Mouse (Mus musculus) ovary, adult 18-20 months (tissue): Measurements from ENCODE around the gene Ak2.

Experiments
- DNase-seq: peaks from one replicate; pipeline ENCODE4 v3.0.0; 2022; ENCODE audit warnings: low spot score, mixed read lengths

Ak2 gene

DNA sequence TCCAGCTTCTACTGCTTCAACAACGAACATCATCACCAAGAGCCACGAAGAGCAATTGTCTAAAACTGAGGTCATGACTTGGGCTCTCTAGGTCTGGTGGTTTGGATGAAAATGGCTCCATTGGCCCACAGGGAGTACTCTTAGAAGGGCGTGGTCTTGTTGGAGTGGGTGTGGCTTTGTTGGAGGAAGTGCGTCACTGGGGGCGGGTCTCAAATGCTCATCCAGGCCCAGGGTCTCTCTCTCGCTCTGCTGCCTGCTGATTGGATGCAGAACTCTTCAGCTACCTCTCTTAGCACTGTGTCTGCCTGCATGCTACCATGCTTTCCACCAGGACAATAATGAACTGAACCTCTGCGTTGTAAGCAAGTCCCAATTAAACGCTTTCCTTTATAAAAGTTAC, 17.1 kb upstream of the Ak2 start:
- DNase-seq, result no peak

DNA sequence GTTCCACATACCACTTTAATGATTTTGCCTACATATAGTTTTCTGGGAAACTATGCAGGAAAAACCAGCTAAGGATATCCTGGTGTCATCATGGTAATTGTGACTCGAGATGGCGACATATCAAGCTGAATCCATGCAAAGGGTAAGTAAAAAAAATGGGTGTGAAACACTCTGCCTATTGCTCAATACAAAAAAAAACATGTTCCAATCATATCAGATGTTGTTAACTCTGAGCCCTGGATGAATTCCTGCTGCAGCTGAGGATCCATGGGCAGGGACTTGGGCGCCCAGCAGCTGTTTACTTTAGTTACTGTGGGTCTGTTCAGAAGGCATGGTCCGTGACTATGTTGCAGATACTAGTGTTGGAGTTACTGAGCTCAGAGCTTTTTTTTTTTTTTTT, 15.2 kb upstream of the Ak2 start:
- DNase-seq, result no peak

DNA sequence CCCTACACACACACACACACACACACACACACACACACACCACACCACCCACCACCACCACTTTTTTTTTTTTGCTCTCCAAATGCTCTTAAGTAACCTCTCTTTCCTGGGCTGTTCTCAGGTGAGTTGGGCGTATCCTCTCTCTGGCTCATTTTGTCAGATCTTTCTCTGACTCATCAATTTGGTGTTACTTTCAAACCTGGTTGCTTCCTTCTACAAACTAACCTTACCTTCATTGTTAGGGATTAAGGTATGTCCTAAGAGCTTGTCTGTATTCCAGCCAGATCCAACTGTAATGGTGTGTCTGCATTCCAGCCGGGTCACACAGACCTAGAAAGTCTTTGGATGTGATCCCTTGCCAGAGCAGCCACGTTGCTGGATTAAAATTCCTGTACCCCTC, 14.5 kb upstream of the Ak2 start:
- no peak for DNase-seq

DNA sequence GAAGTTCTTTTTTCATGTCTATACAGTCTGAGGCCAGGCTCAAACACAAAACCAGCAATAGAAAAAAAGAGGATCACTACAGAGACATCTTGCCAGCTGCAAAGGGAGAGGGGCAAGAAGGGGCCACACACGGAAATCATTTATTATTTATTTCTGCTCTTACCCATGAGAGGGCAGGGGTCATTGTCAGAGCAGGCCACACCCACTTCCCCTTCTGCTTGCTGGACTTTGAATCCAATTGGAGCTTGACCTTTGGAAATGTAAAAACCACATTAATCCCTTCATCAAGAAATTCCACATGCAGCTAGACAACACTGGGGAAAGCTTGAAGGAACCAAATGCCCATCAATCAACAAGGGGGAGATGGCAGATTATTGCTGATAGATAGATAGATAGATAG, 13.1 kb upstream of the Ak2 start:
- DNase-seq, result no peak

DNA sequence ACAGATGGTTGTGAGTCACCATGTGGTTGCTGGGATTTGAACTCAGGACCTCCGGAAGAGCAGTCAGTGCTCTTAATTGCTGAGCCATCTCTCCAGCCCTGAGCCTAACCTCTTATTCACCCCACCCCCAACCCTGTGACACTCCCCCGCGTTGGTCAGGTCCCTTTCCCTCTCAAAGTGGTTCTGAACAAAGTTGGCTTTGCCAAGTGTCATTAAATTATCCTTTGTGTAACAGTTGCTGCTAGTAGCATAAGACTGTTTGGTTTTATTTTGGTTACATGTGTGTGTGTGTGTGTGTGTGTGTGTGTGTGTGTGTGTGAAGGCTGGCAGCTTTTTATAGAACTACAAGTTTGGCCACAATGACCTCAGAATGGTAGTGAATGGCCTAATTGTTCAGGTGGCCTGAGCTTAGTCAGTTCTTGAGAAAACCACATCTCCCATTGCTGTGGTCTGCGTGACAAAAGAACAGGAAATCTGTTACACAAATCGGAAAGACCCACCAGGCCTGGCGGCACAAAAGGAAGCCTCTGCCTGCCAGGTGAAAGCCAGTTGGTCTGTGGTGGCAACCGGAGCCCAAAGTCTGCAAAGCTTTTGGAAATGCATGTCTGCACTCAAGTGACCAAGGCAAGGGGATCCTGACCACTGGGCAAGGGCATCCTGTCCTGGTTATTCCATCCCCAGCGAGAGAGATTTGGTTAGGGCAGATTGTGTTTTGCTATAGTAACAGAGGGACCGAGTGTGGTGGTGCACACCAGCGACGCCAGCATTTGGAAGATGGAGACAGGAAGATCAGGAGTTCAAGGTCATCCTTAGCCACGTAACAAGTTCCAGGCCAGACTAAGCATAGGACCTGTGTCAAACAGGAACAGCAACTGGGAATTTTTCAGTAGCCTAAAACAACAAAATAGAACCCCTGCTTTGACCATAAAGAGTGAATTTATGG, 10.6 kb upstream of the Ak2 start:
- no peak for DNase-seq

DNA sequence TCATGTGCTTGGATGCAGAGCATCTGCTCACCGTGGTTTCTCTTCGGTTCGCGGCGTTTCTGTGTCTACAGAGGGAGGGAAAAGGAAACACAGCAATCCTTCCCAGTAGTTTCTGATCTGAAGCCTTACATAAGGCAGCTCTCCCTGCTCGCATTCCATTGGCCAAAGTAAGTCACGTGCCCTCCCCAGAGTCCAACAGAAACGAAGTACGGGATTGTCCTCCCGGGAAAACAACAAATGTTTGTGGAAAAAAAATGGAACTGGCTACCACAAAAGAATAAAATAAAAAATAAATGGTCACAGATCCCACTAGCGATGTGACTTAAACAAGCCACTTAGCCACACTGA, 10.0 kb upstream of the Ak2 start:
- no peak for DNase-seq

DNA sequence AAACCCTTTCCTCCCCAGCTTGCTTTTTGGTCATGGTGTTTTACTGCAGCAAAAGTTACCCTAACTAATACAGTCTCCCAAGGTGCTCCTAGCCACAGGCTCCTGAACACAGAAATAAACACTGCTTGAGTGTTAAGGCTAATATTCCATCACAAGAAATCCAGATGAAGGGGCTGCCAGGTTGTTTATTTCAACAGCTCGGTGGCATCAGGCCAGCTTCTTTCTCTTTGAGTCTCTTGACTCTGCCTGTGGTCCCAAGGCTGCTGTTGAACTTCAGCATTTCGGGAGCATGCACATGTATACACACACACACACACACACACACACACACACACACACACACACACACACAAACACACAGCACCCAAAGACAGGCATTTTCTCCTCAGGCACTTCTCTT, 8.6 kb upstream of the Ak2 start:
- DNase-seq, result no peak

DNA sequence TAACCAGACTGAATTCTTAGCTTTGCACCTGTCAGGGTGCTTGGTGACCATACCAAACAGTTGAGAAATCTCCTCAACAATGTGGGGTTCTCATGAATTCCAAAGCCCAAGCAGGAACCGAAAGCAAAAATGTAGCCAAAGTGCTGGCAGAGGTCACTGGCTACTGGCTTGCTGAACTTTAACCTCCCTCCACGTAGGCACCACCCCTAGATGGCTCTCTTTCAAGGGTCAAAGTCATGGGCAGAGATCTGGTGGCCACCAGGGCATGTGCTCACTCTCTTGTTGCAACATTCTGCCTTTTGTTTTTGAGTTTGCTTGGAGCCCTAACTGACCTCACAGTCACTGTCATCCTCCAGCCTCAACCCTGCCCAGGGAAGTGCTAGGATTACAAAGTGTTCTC, 8.1 kb upstream of the Ak2 start:
- DNase-seq, result no peak

DNA sequence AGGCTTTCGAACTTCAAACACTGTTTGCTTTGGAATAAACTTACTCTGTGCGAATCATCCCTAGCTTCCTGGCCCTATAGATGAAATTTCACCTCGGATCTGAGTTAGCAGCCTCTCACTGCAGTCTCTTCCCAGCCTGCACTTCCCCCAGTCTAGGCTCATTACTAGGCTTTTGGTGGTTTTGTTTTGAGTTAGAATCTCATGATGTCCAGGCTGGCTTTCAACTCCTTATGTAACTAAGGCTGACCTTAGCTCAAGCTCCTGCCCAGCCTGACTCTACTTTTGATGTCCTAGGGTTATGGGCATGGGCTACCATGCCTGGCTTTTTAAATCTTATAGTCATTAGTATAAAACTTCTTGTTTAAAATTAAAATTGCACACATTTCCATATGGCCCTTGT, 7.2 kb upstream of the Ak2 start:
- DNase-seq, result no peak

DNA sequence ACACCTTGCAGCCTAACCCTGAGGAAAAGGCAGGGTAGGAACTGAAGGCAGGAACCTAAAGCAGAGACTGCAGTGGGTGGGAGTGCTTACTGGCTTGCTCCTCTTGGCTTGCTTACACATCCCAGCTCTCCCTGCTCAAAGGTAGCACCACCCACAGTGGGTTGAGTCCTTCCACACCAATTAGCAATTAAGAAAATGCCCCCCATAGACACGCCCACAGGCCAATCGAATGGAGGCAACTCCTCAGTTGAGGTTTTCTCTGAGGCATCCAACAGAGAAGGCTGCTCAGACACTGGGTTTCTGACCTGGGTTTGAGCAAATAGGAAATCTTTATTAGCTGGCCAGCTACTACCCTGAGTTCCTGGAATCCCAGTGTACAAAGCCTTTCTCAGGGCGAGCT, 2.8 kb upstream of the Ak2 start:
- DNase-seq, result no peak

DNA sequence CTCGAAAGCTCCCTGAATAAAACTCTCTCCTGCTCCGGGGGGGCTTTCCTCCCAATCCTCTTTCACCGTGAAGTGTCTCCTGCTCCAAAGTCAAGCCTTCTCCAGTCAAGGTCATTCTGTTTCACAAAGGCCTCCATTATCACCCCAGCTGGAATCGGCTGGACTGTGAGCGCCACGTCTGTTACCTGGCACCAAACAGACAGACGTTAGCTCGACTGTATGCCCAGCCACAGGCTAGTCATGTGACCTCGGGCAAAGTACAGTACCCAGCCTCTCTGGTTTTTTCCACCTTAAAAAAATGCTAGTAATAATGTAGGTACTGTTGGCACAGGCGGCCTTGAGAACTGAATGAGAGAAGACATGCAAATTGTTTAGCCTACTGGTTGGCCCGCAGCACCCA, 2.1 kb upstream of the Ak2 start:
- DNase-seq, result no peak

DNA sequence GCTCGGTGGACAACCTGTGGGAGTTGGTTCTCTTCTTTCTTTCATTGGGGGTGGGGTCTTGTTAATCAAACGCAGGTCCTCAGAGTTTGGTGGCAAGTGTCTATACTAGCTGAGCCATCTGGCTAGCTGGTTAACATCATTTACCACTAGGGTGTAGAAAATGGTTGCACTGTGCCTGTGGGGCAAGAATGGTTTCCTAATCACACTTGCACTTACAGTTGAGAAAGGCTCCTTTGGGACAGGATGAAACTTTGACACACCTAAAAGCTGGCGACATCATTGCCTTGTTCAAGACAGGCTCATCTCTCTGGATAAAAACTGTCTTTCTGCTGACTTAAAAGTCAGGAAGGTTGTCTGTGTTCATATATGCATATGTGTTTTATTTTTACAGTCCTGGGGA, 418 bp downstream of the Ak2 start:
- DNase-seq, result no peak

DNA sequence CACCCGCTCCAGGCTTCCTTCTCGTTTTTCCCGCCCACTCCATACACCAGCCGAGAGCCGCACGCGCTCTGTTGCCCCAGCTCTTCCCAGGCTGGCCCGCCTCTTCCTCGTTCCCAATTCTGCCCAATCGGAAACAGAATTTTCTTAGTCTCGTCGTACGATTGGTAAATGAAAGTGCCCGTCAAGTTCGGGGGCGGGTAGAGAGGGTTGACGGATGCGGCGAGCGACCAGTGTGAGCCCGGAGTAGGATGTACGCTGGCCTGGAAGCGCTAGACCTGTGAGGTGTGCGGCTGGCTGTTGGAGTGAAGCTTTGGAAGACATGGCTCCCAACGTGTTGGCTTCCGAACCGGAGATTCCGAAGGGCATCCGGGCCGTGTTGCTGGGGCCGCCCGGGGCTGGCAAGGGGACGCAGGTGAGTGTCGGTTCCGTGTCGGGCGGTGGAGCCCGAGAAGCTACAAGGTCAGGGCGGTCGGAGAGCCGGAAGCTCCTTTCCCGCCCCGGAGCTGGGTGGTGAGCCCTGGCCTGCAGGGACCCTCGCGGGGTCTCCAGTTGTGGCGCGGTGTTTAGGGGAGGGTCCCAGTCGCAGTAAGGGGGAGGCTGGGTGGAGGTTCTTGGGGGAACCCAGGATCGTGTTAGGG, 1.4 kb downstream of the Ak2 start:
- DNase-seq, result peak; percentile 90

DNA sequence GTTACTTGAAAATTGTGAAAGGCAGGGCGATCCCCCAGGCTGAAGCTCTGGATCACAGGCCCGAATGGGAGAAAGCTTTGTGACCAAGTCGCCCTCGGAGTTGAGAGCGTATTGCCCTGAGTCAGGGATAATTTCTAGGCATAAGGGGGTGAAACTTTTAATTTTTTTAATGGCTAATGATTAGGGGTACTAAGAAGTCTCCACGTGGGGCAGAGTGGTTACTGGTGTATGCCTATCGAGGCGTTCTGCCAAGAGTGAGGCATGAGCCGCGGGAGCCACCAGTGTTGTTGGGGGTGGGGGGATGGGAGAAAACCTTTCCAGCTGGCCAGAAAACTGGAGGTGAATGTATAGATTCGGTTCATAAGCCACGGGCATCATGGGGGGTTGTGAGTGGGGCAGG, 1.9 kb downstream of the Ak2 start:
- DNase-seq, result no peak

DNA sequence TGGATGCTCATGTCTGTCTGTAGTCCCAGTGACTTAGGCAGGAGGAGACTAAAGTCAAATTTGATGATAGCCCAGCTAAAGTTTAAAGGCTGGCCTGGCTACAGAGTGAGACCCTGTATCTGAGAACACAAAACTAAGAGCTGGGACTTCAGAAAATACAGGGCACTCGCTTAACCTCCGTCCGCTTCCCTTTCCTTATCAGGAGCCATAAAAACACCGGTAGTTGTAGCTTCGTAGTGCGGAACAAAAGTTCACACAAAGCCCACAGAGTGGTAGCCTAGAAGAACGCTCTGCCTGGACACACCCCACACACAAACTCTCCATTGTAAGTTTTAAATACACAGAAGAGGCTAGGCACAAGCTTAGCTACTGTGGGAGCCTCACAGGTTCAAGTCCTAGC, 3.5 kb downstream of the Ak2 start:
- DNase-seq, result no peak

DNA sequence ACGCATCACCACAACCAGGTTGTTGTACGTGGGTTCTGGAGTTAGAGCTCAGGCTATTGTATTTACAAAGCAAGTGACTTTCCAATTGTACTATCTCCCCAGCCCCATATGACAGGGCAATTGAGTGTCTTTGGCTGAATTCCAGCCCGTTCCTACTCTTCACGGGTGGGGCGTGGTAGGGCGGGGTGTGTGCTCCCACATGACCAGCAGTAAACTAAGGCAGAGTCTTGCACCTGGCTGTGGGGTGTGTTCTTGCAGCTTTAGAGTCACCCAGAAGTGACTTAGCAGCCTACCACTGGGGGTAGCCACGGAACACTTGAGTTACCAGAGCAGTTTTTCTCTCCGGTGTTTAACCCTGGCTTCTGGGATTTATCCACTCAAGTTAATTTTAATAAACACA, 5.5 kb downstream of the Ak2 start:
- no peak for DNase-seq

DNA sequence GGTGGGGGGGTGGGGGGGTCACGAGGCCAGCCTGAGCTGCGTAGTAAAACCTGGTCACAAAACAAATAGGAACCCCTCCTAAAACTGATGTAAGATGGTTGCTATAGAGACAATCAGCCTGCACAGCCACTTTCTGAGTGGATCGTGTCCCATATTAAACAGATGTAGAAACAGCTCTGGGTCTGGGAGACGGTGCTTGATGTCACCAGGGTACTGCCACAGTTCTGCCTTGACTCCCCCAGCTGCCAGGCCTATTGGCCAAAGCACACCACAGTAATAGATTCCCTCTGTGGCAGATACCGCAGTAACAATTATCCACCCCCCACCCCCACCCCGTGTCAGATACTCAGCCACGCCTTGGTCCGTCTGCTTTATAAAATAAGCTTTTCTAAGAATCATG, 6.6 kb downstream of the Ak2 start:
- no peak for DNase-seq

DNA sequence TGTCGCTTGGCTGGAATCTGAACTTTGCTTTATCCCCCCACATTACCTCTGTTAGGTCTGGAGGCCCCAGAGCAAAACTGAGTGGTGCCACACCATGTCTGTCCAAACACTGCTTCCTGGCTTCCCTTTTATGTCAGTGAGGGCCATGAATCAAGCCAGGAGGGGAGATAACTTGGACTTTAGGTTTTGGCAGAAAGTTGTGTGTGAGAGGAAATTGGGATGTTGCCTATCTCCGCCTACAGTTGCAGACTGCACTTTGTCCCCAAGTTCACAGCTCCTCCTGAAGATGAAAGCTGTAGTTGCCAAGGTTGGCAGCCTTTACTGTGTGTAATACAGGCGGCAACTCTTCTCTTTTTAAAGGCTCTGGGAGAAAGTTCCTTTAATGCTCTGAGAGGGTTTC, 9.0 kb downstream of the Ak2 start:
- no peak for DNase-seq

DNA sequence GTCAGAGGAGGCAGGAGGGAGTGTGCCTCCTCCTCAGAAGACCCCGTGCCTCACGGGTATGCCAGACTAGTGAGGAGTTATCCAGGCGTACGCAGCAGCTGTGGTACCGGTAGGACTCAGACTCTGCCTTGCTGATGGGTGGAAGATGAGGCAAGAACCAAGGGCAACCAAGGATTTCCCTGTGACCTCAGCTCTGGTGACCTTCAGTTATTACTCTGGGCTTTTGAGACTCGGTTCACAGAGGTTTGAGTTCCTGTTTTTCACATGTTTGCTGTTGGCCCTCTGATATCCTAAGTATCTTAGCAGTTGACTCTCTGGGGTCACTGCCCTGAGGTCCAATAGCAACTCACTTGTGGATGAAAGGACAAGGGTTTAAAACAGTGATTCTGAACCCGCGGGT, 12.0 kb downstream of the Ak2 start:
- DNase-seq, result no peak

DNA sequence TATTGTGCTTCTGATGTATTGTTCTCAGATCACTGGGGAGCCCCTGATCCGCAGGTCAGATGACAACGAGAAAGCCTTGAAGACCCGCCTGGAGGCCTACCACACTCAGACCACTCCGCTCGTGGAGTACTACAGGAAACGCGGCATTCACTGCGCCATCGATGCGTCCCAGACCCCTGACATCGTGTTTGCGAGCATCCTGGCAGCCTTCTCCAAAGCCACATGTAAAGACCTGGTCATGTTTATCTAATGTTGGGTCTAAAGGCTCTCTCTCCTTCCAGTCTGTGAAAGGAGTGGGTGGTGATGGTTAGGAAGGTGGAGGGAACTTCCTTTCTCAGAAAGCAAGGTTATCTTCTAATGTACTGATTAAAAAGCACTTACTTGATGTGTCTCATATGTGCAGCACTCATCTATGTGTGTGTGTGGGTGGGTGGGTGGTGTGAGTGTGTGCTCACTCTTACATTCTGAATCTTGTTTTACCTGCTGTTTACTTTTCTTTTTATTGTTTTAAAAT, 16.3 kb downstream of the Ak2 start:
- DNase-seq, result no peak

DNA sequence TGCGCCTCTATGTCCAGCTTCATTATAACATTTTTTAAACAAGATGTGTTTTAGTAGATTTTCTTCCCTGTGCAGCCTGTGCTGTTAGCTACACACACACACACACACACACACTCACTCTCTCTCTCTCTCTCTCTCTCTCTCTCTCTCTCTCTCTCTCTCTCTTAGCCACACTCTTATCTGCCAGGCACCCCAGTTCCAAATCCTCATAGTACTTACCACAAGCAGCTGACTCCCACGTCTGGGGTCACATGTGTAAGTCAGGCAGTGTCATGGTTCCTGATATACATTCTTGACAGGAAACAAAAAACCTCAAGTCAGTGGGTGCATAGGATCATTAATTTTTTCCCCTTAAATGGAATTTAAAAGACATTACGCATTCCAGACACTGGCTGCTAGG, 16.9 kb downstream of the Ak2 start:
- DNase-seq, result no peak

DNA sequence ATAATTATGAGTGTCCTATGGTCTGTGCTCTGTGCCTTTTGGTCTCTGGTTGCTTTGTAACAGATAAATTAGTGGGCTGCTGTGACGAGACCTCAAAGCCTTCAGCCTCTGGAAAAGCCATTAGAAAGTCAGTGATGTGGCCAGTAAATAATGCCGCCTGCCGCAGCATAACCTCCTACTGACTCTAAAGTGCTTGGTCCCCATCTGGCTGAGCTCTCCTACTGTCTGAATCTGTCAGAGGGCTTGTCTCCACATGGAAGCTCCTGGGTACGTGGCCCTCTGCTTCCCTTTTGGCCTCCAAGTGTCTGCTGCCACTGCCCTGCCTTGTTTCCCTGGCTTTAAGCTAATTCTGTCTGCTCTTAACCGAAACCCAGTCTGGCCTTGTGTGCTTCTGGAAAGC, 17.8 kb downstream of the Ak2 start:
- no peak for DNase-seq

DNA sequence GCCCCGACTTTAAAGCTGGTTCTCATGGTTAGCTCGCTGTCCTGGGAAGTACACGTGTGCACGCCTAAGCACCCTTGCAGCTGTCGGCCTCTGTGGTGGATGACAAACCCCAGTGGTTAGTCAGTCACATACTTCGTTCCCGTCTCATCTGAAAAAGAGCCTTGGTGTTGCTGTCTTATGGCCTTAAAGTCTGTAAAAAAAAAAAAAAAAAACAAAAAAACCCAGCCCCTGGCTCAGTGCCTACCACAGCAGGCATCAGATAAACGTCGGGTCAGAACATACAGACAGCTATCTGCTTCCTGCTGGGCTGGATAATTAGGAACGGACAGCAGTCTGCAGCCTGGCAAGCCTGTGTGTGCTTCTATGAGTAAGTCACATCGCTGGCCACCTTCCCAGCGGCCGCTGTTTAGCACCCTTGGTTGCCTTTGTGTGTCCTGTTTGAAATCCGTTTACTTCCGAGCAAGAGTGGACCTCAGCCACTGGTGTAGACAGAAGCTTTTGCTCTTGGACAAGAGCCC, 19.9 kb downstream of the Ak2 start:
- peak; percentile 46 for DNase-seq
